Mouse (Mus musculus): Measurements from ENCODE around the gene Fancc. TPM values are rescaled to one million over a fixed set of nuclear protein-coding genes. Genes with fewer than 3 reads are reported as not detected.
A peak's percentile ranks its signal among the peaks of the same experiment; 100 is the strongest.
"Not testable (repeated sequence)": the region's sequence is repeated elsewhere in the genome, so short reads cannot be mapped to it uniquely, and the experiment has no call there.

The Fancc gene
- polyA plus RNA-seq, 1 experiment from 2014 or later = 23.7 TPM

DNA sequence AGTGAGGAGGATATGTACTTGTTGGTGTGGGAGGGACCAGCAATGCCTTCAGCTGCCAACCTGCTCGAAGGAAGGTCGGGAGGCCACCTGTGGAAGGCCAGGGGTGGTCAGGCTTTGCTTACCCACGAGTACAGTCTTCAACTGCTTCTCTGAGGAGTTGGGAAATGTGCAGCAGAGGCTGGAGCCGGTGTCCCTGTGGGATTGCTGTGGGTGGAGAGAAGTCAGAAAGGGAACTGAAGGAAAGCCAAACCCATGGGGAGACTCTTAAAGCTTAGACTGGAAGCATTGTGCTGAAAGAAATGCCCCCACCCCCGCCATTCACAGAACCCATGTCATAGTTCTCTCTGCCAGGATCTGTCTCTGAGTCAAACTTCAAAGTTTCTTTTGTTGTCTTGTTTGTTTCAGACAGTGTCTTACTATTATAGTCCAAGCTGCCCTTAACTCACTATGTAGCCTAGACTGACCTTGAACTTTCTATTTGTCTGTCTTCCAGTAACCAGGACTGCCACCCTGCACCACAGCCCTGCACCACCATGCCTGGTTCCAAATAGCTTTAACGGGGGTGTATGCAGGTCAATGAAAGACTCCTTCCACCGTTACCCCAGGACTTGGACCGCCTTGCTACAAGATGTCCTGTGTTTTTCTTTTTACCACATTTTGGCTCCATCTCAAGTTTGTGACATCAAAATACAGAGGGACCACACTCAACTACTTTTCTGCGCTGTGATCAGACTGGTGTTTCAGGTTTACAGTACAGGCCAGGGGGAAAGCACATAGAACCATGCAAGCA, 173.6 kb downstream of the Fancc start:
- 69% methylated on average over 9 of the region's 9 CpGs for WGBS
- H3K9ac ChIP-seq = no peak overlapping the region
- no peaks in the 10 kb centered on the region for H3K9me3 ChIP-seq
- no peak overlapping the region for H3K4me3 ChIP-seq
- H3K4me1 ChIP-seq = peaks cover 37% of the 10 kb centered on the region
- ATAC-seq (ENCODE audit: insufficient number of reproducible peaks, insufficient read depth, low FRiP score, low TSS enrichment) = no peak
- no peak overlapping the region for H3K4me2 ChIP-seq (replicated peaks)
- H3K27ac ChIP-seq = peak overlapping the region; percentile 77; the same call in 1 of the 2 replicates
- H3K27me3 ChIP-seq = no peaks in the 10 kb centered on the region
- no peaks in the 10 kb centered on the region for H3K36me3 ChIP-seq

DNA sequence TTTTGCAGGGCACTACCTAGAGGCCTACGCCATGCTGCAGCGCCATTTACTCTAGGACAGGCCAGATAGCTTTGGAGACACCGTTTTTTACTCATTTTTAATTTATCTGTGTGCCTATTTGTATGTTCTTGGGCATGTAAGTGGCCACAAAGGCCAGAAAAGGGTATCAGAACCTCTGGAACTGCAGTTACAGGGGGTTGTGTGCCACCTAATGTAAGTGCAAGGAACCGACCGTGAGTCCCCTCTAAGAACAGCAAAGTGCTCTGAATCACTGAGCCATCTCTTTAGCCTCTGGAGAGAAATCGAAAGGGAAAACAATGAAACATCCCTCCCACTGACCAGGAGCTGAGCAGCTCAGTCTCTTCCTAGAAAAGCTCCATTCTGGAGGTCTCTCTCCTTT, 174.3 kb downstream of the Fancc start:
- no peaks in the 10 kb centered on the region for H3K27me3 ChIP-seq
- WGBS = 85% methylated on average over 6 of the region's 6 CpGs
- H3K36me3 ChIP-seq = no peaks in the 10 kb centered on the region
- no peak for ATAC-seq (ENCODE audit: insufficient number of reproducible peaks, insufficient read depth, low FRiP score, low TSS enrichment)
- no peak overlapping the region for H3K9ac ChIP-seq
- H3K27ac ChIP-seq = no peak overlapping the region
- H3K4me1 ChIP-seq = peaks cover 38% of the 10 kb centered on the region
- H3K4me3 ChIP-seq = no peak overlapping the region
- no peaks in the 10 kb centered on the region for H3K9me3 ChIP-seq
- no peak overlapping the region for H3K4me2 ChIP-seq (replicated peaks)

- Histone ChIP-seq H3K4me2 (replicated peaks) (no peak overlapping the region), H3K27ac (no peak overlapping the region), H3K9ac (no peak overlapping the region), H3K9me3 (no peaks in the 10 kb centered on the region), H3K27me3 (no peaks in the 10 kb centered on the region), H3K36me3 (0 out of 2 replicates have a peak, but pooled peaks cover 2% of the 10 kb centered on the region), H3K4me3 (no peak overlapping the region), H3K4me1 (peaks cover 43% of the 10 kb centered on the region)
- no peak for ATAC-seq (ENCODE audit: insufficient number of reproducible peaks, insufficient read depth, low FRiP score, low TSS enrichment)
- WGBS = 50% methylated on average over 5 of the region's 5 CpGs
Observed at GRCm38 (mm10) chr13:63321689-63322088, 175.4 kb downstream of the Fancc start.

- no peak for ATAC-seq (ENCODE audit: insufficient number of reproducible peaks, insufficient read depth, low FRiP score, low TSS enrichment)
Observed at GRCm38 (mm10) chr13:63319814-63320213, 177.3 kb downstream of the Fancc start.

DNA sequence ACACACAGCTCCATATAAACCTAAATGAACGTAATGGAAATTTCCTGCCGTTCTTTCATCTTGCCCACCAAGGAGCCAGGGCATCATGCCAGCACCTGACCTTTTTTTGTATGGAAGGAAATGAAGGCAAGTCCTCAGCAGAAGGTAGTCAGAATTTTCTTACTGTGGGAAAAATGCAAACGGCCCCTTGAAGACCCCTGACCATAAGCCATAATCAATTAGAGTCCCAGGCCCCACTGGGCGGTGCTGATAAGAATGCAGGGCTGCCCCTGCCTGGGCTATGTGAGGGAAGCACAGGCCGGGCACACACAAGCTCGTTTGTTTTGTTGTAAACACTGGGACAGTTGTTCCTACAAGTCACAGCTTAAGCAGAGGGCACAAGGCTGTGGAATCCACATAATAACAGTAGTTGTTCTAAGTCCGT, 179.4 kb downstream of the Fancc start:
- no peaks in the 10 kb centered on the region for H3K9me3 ChIP-seq
- no peaks in the 10 kb centered on the region for H3K27me3 ChIP-seq
- H3K36me3 ChIP-seq = peaks cover 2% of the 10 kb centered on the region; the same call in 1 of the 2 replicates
- no peak overlapping the region for H3K27ac ChIP-seq
- H3K4me2 ChIP-seq (replicated peaks) = no peak overlapping the region
- no peak overlapping the region for H3K9ac ChIP-seq
- no peak overlapping the region for H3K4me3 ChIP-seq
- ATAC-seq (ENCODE audit: insufficient number of reproducible peaks, insufficient read depth, low FRiP score, low TSS enrichment) = no peak
- H3K4me1 ChIP-seq = peaks cover 28% of the 10 kb centered on the region
- 47% methylated on average over 7 of the region's 7 CpGs for WGBS

More at GRCm38 (mm10) chr13:63319814-63320213, 177.3 kb downstream of the Fancc start:
- H3K9me3 ChIP-seq = no peaks in the 10 kb centered on the region
- H3K27me3 ChIP-seq = no peaks in the 10 kb centered on the region
- H3K36me3 ChIP-seq = peaks cover 2% of the 10 kb centered on the region; the same call in 1 of the 2 replicates
- 96% methylated on average over 7 of the region's 7 CpGs for WGBS
- H3K4me2 ChIP-seq (replicated peaks) = no peak overlapping the region
- H3K27ac ChIP-seq = no peak overlapping the region
- peaks cover 36% of the 10 kb centered on the region for H3K4me1 ChIP-seq
- no peak overlapping the region for H3K9ac ChIP-seq
- no peak overlapping the region for H3K4me3 ChIP-seq

- Histone ChIP-seq H3K4me3 (no peak overlapping the region), H3K9me3 (no peaks in the 10 kb centered on the region), H3K9ac (no peak overlapping the region), H3K27ac (no peak overlapping the region), H3K27me3 (no peaks in the 10 kb centered on the region), H3K36me3 (peaks cover 2% of the 10 kb centered on the region; the same call in 1 of the 2 replicates), H3K4me2 (replicated peaks) (no peak overlapping the region), H3K4me1 (peaks cover 20% of the 10 kb centered on the region)
- 91% methylated on average over 5 of the region's 5 CpGs for WGBS
- ATAC-seq (ENCODE audit: insufficient number of reproducible peaks, insufficient read depth, low FRiP score, low TSS enrichment) = no peak
Observed at GRCm38 (mm10) chr13:63316407-63316806, 180.7 kb downstream of the Fancc start.

GRCm38 (mm10) chr13:63315777-63316176, 181.3 kb downstream of the Fancc start:
- peaks cover 2% of the 10 kb centered on the region; the same call in 1 of the 2 replicates for H3K36me3 ChIP-seq
- no peak overlapping the region for H3K9ac ChIP-seq
- no peak for ATAC-seq (ENCODE audit: insufficient number of reproducible peaks, insufficient read depth, low FRiP score, low TSS enrichment)
- no peaks in the 10 kb centered on the region for H3K27me3 ChIP-seq
- no peak overlapping the region for H3K4me3 ChIP-seq
- no peak overlapping the region for H3K27ac ChIP-seq
- no peaks in the 10 kb centered on the region for H3K9me3 ChIP-seq
- peaks cover 18% of the 10 kb centered on the region for H3K4me1 ChIP-seq
- 87% methylated on average over 6 of the region's 6 CpGs for WGBS
- no peak overlapping the region for H3K4me2 ChIP-seq (replicated peaks)

DNA sequence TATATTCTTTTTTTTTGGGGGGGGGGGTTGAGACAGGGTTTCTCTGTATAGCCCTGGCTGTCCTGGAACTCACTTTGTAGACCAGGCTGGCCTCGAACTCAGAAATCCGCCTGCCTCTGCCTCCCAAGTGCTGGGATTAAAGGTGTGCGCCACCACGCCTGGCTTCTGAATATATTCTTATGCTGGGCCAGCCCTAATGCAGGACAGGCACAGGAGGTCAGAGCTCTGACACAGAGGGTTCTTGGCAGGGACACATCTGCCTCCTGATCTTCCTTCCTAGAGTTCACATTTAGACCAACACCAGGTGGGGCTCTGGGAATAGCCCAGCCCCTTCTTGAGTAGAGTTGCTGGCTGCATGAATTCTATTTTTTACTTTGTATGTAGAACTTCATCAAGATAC, 182.0 kb downstream of the Fancc start:
- not testable (repeated sequence) for H3K36me3 ChIP-seq; H3K27me3 ChIP-seq; H3K27ac ChIP-seq; H3K9ac ChIP-seq; H3K9me3 ChIP-seq; H3K4me3 ChIP-seq; H3K4me2 ChIP-seq (replicated peaks); ATAC-seq (ENCODE audit: insufficient number of reproducible peaks, insufficient read depth, low FRiP score, low TSS enrichment)
- 97% methylated on average over 4 of the region's 4 CpGs for WGBS
- peaks cover 18% of the 10 kb centered on the region for H3K4me1 ChIP-seq

DNA sequence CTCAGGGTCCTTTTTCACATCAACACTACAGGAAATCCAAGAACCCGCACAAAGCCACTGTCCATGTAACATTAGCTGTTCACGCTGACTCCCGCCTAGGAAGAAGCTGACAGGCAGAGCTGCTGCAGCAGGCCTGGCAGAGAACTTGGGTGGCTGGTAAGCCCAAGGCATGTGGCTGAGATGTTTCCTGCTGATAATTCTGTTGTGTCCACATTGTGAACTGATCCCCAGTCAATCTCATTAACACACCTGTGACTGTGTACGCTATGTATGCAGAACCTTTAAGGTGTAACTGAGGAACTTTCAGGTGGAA, 182.5 kb downstream of the Fancc start:
- Histone ChIP-seq H3K4me1 (peaks cover 18% of the 10 kb centered on the region), H3K27ac (0 out of 2 replicates have a peak overlapping the region, but pooled peaks have one; percentile 5), H3K36me3 (peaks cover 2% of the 10 kb centered on the region; the same call in 1 of the 2 replicates), H3K4me3 (no peak overlapping the region), H3K9ac (no peak overlapping the region), H3K4me2 (replicated peaks) (no peak overlapping the region), H3K27me3 (no peaks in the 10 kb centered on the region), H3K9me3 (no peaks in the 10 kb centered on the region)
- 47% methylated on average over 4 of the region's 4 CpGs for WGBS
- no peak for ATAC-seq (ENCODE audit: insufficient number of reproducible peaks, insufficient read depth, low FRiP score, low TSS enrichment)

- Histone ChIP-seq H3K27me3 (no peaks in the 10 kb centered on the region), H3K27ac (peak overlapping the region; percentile 5; the same call in 1 of the 2 replicates), H3K9ac (no peak overlapping the region), H3K4me3 (no peak overlapping the region), H3K4me1 (peaks cover 18% of the 10 kb centered on the region), H3K4me2 (replicated peaks) (no peak overlapping the region), H3K36me3 (peaks cover 2% of the 10 kb centered on the region; the same call in 1 of the 2 replicates), H3K9me3 (no peaks in the 10 kb centered on the region)
- WGBS = 73% methylated on average over 12 of the region's 12 CpGs
- ATAC-seq (ENCODE audit: insufficient number of reproducible peaks, insufficient read depth, low FRiP score, low TSS enrichment) = no peak
Observed at GRCm38 (mm10) chr13:63313748-63314607, 183.1 kb downstream of the Fancc start.

GRCm38 (mm10) chr13:63313247-63313646, 183.8 kb downstream of the Fancc start:
- H3K4me2 ChIP-seq (replicated peaks) = no peak overlapping the region
- no peak overlapping the region for H3K4me3 ChIP-seq
- no peaks in the 10 kb centered on the region for H3K9me3 ChIP-seq
- H3K9ac ChIP-seq = no peak overlapping the region
- H3K36me3 ChIP-seq = peaks cover 2% of the 10 kb centered on the region; the same call in 1 of the 2 replicates
- 90% methylated on average over 1 of the region's 1 CpGs for WGBS
- ATAC-seq (ENCODE audit: insufficient number of reproducible peaks, insufficient read depth, low FRiP score, low TSS enrichment) = no peak
- no peak overlapping the region for H3K27ac ChIP-seq
- no peaks in the 10 kb centered on the region for H3K27me3 ChIP-seq
- peaks cover 18% of the 10 kb centered on the region for H3K4me1 ChIP-seq

Data from embryonic facial prominence, embryonic 12.5 days (tissue).